Mouse (Mus musculus) frontal cortex, adult (tissue): ENCODE results near the gene Boll.
"Not testable (repeated sequence)": the region's sequence is repeated elsewhere in the genome, so short reads cannot be mapped to it uniquely, and the experiment has no call there.

Experiments used
- ATAC-seq: cut with Nextera tagmentation; 2 replicates; pipeline ENCODE4 v1.9.2; 2017; ENCODE audit warnings: mild to moderate bottlenecking, moderate library complexity, mixed read lengths; ENCODE audit not compliant: low TSS enrichment

Boll gene

GRCm38 (mm10) chr1:55363044-55363565, at the start of gene Boll:
Gene Boll (minus strand): TSS chr1:55363469.
- 0 out of 2 replicates have a peak, but pooled peaks have one; percentile 41 for ATAC-seq

- no peak for ATAC-seq
Observed at GRCm38 (mm10) chr1:55412569-55412968, 49.3 kb upstream of the Boll start.

GRCm38 (mm10) chr1:55411079-55411478, 47.8 kb upstream of the Boll start:
- no peak for ATAC-seq

GRCm38 (mm10) chr1:55410670-55411069, 47.4 kb upstream of the Boll start:
- ATAC-seq: no peak

- peak; percentile 15 for ATAC-seq
Observed at GRCm38 (mm10) chr1:55406531-55407375, 43.5 kb upstream of the Boll start.

GRCm38 (mm10) chr1:55406023-55406413, 42.7 kb upstream of the Boll start:
- no peak; the same call in none of the 2 replicates for ATAC-seq

GRCm38 (mm10) chr1:55405272-55406022, 42.2 kb upstream of the Boll start, which contains the start of gene Plcl1:
Gene Plcl1 (plus strand): TSS chr1:55405921.
- ATAC-seq: peak; percentile 95

GRCm38 (mm10) chr1:55404439-55404838, 41.2 kb upstream of the Boll start:
- no peak for ATAC-seq

- ATAC-seq: peak; percentile 86
Observed at GRCm38 (mm10) chr1:55399891-55400290, 36.6 kb upstream of the Boll start.

- peak; percentile 97 for ATAC-seq
Observed at GRCm38 (mm10) chr1:55383114-55383773, 20.0 kb upstream of the Boll start.

- ATAC-seq: no peak
Observed at GRCm38 (mm10) chr1:55380527-55380926, 17.3 kb upstream of the Boll start.

- ATAC-seq: no peak
Observed at GRCm38 (mm10) chr1:55372626-55373025, 9.4 kb upstream of the Boll start.

- peak; percentile 27; the same call in 1 of the 2 replicates for ATAC-seq
Observed at GRCm38 (mm10) chr1:55363586-55363985, 317 bp upstream of the Boll start.

GRCm38 (mm10) chr1:55362634-55363033, 635 bp downstream of the Boll start:
- ATAC-seq: no peak

GRCm38 (mm10) chr1:55351914-55352313, 11.4 kb downstream of the Boll start:
- not testable (repeated sequence) for ATAC-seq

- ATAC-seq: not testable (repeated sequence)
Observed at GRCm38 (mm10) chr1:55325496-55325895, 37.8 kb downstream of the Boll start.

GRCm38 (mm10) chr1:55301077-55301476, 62.2 kb downstream of the Boll start:
- ATAC-seq: no peak

GRCm38 (mm10) chr1:55279081-55279480, 84.2 kb downstream of the Boll start:
- no peak for ATAC-seq

- no peak for ATAC-seq
Observed at GRCm38 (mm10) chr1:55265447-55265846, 97.8 kb downstream of the Boll start.

- no peak for ATAC-seq
Observed at GRCm38 (mm10) chr1:55264385-55264784, 98.9 kb downstream of the Boll start.

GRCm38 (mm10) chr1:55246374-55246773, 116.9 kb downstream of the Boll start:
- ATAC-seq: no peak

GRCm38 (mm10) chr1:55239237-55239636, 124.0 kb downstream of the Boll start:
- ATAC-seq: 0 out of 2 replicates have a peak, but pooled peaks have one; percentile 32
